Mouse (Mus musculus): Measurements from ENCODE around the gene Slc25a53. TPM values are rescaled to one million over a fixed set of nuclear protein-coding genes. Genes with fewer than 3 reads are reported as not detected.

The Slc25a53 gene
- total RNA-seq (2022) = 10 to 100 TPM; 24.6 to 35.4 (median 32.0) TPM

DNA sequence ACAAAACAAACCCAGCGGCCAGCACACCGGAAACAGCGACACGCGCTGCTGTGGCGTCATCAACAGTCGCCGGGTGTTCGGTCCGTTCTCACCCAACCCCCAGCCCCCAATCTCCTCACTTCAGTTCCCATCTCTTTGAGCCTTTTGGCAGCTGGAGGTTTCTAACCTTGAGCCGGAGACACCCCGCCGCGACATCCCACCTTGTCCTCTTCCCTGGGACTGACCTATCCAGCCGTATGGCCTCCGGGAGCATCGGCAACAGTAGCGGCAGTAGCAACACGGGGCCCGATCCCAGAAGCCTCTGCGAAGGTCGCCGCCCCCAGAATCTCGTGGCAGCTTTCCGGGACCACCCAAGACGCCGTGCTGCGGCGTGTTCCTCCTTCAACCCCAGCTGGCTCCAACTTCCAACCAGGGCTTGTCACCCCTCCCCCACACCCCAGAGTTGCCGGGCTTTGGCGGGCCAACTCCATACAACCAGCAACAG is at the start of gene Slc25a53:
Gene Slc25a53, minus strand, starts transcription at position 303 of the 484 bp plus-strand sequence.
- peak; percentile 72 to 87 for DNase-seq (ENCODE audit: low spot score in 2 of 2)

DNA sequence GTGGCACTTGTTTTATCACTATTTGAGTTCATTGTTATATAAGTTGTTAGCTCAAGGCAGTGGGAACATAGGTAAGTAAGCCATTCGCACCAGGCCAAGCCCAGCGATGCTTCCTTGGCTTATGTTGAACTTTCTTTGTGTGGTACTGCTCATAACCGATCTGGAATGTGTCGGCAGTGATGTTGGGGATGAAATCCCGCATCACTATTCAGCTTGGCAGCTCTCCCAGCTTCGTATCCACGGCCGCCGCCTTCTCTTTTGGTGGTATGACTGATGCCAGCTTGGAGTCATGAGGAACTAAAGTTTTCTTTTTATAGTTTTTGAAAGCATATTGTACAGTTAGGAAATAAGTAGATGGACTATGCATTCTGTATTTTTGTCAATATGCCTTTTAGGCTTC is 25.1 kb upstream of the Slc25a53 start:
- peak in 1 of 2 experiments; percentile 29 for DNase-seq (ENCODE audit: low spot score in 2 of 2)

DNA sequence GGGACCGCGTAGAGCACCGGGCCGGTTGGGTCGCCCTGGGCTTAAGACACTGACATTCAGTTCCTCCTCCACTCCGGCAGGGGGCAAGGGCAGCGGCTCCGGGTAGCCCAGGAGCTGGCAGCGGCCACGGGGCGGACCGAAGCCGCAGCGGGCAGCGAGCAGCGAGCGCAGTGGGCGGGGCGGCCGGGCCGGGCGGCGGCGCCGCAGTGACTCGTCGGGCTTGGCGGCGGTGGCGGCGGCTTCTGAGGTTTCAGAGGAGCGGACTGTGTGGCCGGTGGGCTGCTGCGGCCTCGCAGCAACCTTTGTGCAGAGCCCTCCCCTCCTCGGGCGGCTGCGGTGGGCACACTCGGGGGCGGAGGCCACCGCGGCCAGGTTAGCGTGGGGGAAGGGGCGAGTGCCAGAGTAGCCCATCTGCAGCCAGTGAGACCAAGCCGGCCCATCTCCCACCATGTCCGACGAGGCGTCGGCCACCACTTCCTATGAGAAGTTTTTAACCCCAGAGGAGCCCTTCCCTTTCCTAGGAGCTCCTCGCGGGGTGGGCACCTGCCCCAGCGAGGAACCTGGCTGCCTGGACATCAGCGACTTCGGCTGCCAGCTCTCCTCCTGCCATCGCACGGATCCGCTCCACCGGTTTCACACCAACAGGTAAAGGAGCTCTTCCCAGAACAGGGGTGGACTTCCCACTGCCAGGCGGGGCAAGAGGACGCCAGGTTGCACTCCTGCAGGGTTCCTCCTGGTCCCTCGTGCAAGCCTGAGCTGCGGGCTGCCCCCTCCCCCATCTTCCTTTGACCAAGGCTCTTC is 11.5 kb upstream of the Slc25a53 start, which contains the start of gene Fam199x:
Gene Fam199x, plus strand, starts transcription at position 170 of the 801 bp plus-strand sequence.
- peak; percentile 20 to 53 for DNase-seq (ENCODE audit: low spot score in 2 of 2)

DNA sequence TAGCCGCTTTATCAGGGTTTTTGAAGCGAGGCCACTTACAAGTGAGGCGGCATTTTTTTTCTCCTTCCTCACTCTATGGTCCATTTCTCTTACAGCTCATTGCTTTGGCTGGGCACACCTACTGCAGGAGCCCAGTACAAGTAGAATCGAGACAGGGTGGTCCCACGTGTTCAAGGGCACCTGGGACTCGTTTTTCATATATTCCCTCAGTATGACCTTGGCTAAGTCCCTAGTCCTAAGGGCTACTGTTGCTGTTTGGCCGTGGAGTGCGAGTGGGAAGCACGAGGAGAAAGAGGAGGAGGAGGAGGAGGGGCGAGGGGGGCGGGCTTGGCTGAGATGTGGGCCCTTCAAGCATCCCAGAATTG is 10.9 kb upstream of the Slc25a53 start:
- DNase-seq (ENCODE audit: low spot score in 2 of 2) = peak in 1 of 2 experiments; percentile 3

DNA sequence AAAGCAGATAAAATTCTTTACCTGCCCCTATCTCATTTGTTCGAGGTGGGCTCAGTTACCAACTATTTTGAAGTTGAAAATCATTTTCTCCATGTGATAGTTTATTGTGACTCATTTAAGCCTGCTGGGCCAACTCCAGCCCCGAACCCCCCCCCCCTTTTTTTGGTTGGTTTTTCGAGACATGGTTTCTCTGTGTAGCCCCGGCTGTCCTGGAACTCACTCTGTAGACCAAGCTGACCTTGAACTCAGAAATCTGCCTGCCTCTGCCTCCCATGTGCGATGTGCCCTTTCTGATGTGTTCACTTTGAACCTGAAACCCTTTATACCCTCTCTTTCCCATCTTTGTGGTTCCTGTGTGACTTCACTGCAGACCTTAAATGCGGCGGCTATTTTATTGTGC is 400 bp upstream of the Slc25a53 start:
- no peak for DNase-seq (ENCODE audit: low spot score in 2 of 2)

DNA sequence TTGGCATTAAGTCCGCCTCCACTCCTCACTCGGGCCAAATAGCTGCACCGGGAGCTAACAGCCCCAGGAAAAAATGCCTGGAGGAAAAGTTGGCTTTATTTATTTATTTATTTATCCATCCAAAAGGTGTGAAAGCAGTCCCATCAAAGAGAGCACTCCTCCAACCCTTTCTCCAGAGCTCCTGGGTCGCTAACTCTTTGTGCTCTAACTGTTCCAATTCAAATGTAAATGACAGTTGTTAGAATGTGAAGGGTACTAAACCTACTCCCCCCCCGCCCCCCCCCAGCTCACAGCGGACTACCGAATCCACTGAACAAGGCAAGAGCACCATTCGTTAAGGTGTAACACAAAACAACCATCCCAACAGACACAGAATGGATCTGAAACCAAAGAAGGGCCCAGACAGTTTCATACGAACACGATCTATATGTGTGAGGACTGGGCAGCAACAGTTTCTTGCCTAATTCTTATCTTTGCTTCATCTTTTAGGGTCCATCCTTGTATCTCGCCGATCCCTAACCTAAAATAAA is 567 bp downstream of the Slc25a53 start:
- no peak for DNase-seq (ENCODE audit: low spot score in 2 of 2)

DNA sequence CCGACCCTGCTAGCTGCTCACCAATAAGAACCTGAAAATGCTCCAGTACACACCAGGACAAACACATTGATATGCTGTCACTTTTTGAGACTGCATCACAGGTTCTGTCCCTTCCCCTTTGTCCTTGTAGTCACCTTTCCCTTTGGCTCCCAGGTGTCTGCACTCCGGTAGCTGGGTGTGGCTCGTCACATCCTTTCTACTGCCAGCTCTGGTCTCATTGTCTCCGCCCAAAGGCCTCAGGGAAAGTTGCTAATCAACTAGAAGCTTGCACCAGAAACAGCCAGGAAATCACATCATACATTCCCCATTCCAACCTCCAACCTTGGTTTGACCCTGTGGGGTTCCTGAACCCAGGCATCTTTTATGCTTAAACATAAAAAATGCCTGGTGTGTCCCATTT is 3.8 kb downstream of the Slc25a53 start:
- no peak for DNase-seq (ENCODE audit: low spot score in 2 of 2)

DNA sequence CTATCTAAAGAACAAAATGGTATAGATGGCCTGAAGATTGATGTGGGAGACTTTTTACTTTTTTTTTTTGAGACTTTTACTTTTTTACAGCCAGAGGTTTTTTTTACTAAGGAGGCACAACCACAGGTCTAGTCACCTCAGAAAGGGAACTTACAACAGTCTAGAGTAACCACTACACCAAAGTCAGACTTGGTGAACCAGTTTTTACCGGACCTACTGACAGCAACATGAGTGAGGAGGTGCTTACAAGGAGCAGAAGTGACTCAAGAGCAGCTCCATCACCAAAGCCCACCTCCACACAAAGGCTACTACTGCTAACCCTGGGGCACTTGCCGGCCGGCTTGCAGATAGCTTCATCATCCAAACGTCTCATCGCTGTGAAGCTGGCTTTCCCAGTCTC is 6.4 kb downstream of the Slc25a53 start:
- DNase-seq (ENCODE audit: low spot score in 2 of 2) = no peak

DNA sequence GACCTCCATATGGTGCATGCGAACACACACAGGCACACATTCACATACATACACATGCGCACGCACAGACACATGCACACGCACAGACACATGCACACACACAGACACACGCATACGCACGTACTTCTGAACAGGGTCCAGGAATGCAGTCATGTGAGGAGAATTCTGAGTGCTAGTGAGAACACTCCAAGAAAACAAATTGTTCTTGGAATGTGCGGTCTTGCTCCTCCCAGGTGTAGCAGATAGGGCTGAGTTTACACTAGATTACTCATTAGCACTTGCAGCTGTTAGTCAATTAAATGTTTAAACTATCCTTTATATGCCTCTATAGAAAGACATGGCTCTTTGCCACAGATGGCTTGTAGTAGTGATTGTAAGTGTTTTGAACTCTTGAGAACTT is 7.2 kb downstream of the Slc25a53 start:
- no peak for DNase-seq (ENCODE audit: low spot score in 2 of 2)

DNA sequence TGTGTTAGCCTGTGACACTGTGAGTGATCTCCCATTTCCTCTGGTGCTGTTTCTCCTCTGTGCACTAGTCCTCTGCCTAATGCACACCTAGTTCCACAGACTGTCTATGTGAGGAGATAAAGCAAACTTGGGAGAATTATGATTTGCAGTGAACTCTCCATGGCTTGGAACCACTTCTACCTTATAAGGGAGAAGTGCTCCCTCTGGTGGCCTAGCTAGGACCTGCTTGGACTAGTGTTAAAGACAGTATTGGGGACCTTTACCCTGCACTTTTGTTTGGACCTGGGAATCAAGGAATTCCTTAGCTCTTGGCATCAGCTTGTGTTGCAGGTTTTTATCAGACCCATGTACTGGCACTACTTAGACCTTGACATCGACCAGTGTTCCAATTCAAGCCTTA is 18.8 kb downstream of the Slc25a53 start:
- DNase-seq (ENCODE audit: low spot score in 2 of 2) = peak; percentile 18 to 56

DNA sequence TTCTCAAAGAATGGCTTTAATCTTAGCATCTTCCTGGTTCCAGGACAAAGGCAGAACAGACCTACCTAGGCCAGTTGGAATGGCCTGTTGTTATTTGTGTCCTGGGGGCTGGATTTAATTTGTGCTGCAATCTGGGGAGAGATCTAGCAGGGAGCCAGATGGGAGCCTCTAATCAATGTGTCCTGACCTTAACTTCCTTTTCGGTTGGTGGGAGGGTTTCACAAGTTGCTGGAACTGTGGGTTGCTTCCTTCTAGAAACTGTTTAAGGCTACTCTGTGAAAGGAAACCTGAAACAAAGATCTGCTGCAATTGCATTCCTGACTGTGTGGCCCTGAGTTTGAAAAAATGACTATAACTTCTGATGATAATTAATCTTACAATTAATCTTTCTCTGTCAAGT is 20.4 kb downstream of the Slc25a53 start:
- no peak for DNase-seq (ENCODE audit: low spot score in 2 of 2)

DNA sequence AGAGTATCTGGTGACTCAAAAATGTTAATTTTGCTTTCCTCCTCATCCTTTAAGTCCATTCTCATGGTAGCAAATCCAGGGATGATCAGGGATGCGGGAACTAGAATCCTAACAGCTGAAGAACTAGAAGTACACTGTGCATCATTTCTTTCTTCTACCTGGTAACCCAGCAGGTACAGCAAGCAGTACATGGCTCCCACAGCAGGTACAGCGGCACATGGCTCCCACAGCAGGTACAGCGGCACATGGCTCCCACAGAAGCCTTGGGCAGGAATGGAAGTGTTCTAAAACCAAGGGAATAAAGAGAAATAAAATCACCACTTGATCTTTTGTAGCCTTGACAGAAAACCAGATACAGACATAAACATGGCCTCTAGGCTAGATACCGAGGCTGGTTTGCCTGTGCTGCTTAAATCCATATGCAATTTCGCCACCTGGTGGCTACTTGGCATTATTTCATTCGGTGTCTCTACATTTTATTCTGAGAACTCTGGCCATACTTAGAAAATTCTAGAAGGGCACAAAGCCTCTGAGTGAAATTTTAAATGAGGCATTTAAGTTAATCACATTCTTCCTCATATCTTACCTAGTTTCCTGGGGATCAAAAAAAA is 22.9 kb downstream of the Slc25a53 start:
- DNase-seq (ENCODE audit: low spot score in 2 of 2) = peak in 1 of 2 experiments; percentile 55

DNA sequence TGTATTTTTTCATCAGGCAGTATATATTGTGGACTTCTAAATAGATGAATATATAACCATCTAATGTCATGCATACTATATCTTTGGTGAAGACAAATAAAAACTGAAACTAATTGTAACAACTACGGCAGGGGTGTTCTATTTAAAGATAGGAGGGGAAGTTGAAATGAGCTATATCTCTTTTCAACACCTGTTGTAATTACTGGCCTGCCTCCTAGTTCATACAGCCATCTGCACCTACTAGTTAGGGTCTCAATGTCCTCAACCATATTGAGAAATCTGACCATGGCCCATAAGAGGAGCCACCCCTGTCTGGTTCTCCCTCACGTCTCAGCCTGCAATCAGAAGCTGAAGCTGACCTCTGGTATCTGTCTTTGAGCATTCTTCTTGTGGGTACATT is 41.8 kb downstream of the Slc25a53 start:
- DNase-seq (ENCODE audit: low spot score in 2 of 2) = no peak

DNA sequence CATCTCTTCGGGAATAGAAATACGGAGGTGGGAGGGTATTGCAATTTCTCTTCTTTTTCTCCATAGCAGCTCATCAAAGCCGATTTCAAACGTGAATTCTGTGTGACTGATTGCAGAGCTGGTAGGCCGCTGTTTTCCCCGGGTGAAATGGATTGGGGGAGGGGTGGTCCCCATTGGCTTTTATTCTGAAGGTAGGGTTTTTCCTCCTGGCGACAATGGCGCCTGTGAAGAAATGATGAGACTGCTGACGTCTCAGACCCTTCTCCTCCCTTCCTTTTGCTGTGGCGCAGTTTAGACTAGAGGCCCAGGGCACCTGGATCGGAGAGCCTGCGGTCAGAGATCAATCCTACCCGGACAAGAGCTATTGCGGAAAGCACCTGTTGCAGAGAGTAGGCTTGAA is 44.5 kb downstream of the Slc25a53 start:
- no peak for DNase-seq (ENCODE audit: low spot score in 2 of 2)

DNA sequence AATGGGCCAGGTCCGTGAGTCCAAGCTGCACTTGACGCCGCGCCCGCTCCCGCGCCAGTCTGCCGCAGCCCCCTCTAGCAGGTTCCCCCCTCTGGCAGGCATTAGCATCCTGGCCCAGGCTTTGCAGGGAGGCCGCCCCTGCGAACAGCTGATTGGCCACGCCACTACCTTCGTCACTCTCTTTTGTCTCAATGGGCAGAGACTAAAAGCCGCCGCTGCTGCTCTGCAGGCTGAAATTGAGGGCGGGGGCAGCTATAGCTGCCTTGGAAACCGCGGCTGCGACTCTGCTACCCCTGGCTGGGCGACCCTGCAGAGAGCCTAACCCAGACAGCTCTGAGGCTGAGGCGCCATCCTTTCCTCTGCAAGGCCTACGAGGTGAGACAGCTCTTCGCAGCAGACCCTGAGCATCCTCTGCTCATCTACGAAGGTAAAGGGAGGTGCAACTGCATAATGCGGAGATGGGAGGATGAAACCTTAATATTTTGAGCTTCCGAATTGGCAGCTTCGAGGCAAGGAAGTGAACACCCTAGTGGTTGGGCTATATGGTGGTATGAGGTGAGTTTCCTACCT is 45.0 kb downstream of the Slc25a53 start, which contains the start of gene Zcchc18:
Gene Zcchc18, plus strand, starts transcription at position 178 of the 570 bp plus-strand sequence.
- DNase-seq (ENCODE audit: low spot score in 2 of 2) = peak; percentile 81 to 87

DNA sequence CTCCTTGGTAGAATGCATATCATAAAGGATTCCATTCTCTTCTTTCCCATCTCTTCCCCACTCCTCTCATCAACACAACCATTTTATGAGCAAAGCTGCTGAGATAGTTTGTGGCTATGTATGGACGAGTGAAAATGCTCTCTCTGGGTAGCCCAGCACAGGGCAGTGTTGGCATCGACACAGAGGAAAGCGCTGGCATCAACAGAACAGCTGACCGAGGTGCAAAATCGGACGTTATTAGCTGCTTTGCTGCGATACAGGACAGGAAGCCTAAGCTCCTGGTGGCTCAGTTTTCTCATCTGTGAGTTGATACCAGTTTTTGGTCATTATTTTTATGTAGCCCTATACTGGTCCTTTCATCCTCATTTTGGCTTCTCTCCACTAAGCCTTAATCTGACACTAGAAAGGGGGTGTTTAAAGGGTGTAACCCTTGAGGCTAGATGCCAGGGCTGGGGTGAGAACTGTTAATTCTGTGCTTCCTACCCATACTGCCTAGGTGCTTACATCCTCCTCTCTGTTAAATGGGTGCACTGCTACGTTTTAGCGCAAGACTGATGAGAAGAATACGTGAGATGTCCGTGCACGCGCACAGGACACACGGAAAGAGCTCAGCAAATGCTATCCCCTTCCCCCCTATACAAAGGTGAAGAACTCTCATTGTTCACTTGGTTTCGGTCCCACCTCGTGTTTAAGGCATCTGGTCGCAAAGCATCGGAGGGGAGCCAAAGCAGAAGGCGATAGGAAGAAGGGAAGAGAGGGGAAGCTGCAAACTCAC is 45.7 kb downstream of the Slc25a53 start:
- no peak for DNase-seq (ENCODE audit: low spot score in 2 of 2)

DNA sequence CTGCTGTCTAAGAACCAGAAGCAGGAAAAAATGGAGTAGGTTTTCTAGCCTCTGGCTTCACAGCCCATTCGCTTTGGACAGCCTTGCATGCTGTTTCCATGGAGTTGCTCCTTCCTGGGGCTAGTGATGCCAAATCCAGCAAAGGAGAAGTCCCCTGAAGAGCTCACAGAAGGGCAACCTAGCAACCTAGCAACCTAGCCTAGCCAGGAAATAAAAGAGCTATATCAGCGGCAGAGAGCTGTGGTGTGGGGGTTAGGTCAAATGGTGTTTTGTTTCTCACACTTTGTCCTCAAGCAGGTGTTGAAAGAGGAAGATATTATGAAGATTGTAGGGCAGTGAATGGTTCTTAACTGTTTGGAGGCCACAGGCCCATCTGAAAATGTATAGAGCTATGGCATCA is 46.8 kb downstream of the Slc25a53 start:
- DNase-seq (ENCODE audit: low spot score in 2 of 2) = no peak

DNA sequence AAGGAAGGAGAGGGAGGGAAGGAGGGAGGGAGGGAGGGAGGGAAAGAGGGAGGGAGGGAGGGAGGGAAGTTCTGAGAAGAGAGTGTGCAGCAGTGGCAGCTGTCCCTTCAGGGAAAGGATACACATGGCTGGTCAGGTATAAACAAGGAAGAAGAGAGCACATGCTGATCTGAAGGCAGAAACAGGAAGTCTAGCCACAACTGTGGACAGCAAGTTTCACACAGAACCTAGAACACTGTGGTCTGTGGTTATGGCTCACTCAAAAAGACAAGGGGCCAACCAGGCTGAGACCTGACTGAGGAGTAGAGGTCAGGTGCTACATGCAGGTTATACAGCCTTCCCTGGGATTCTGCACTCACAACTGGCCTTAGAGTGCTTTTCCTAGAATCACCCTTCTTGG is 52.1 kb downstream of the Slc25a53 start:
- no peak for DNase-seq (ENCODE audit: low spot score in 2 of 2)

DNA sequence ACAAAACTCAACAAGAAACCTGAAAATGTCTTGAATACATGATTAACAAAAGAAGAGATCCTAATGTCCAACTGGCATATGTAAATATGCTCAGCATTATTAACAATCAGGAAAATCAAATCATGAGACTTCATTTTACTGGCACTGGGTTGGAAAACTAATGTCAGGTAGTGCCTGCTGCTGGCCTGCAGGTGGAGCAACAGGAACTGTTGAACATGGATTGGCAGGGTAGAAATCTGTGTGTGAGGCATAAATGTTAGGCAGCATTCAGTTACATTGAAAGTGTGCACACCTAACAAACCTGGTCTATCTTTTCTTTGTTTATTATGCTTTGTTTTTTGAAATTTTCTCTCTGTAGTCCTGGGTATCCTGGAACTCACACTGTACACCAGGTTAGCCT is 59.5 kb downstream of the Slc25a53 start:
- DNase-seq (ENCODE audit: low spot score in 2 of 2) = no peak

DNA sequence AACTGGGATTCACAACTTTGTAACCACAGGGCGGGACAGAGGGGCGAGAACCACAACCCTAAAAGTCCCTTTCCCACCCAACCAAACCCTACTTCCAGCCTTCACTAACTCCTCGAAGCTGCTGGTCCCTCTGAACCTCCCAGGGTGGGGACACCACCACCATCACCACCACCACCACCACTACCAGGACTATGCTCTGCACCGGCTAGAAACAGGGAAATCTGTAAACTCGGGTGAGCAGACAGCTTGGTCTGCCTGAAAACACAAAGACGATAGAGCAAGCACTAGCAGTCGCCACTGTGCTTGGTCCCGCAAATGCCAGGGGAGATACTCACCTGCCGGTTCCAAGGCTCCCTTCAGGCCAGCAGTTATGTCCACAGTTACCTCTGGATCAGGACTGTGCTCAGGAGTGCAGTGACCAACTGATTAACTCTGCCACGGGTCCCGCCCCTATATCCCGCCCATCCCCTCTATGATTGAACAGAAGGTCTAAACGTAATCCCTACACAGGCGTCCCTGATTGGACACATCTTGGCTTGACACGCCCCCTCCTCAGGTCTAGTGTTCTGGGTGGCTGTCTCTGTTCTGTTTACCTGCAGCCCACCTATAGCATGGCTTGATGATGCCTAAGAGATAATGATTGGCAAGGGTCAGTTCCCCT is 61.5 kb downstream of the Slc25a53 start, which contains the start of the genes Tmsb15l and Tmsb15b1:
Gene Tmsb15l, minus strand, starts transcription at position 446 of the 661 bp plus-strand sequence.
Gene Tmsb15b1, minus strand, starts transcription at position 451 of the 661 bp plus-strand sequence.
- DNase-seq (ENCODE audit: low spot score in 2 of 2) = peak in 1 of 2 experiments; percentile 67
